In the genomic region with DNA sequence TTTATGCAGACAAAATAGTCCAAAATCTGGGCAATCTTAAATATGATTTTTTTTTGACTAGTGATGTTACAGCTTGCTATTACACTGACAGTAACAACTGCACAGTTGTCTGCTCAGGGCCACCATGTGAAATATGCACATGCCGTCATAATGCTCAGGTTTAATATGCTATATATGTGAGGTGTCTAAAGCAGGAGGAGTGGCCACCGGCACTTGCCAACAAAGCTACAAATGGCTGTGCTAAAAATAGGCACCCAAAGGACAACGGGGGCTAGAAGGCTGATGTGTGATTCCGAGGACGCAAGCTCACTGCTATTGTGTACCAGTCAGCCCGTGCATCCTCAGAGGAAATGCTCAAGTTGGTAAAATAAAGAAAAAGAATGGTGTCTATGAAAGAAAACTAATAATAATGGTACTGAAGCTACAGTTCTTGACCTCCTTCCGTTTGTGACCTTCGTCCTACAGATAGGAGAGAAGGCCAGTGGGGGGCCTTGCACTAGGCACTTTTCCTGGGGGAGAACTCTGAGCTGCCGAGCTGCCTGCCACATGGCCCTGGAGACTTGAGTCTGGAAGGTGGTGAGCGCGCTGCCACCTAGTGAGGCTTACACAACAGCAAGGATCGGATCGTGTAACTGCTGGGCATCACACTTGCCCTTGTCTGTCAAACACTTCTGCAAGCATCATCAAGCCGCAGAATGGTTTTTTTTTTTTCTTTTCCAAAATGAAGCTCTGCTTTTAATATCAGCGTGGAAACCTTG, we compare ENCODE assay signal across 8 mouse cellular contexts.
DNase-seq lines count a peak whose midpoint lies in the region; ATAC-seq and TF ChIP-seq lines count a peak whose summit lies in the region.

No protein-coding gene starts in this region.

- H3K27ac ChIP-seq in layer of hippocampus, adult 2 months: no peak overlapping the region
- H3K27ac ChIP-seq in intestine, embryonic 14.5 days (ENCODE audit: low read depth): no peak overlapping the region

- ATAC-seq in intestine, embryonic 14.5 days (replicated peaks; ENCODE audit: low FRiP score, low TSS enrichment, low read depth): no peak
- peak; percentile 79 for ATAC-seq in megakaryocyte progenitor cell, adult 5-6 weeks (replicated peaks; ENCODE audit: poor library complexity)
- no peak for ATAC-seq in activated CD4-positive, CD25-positive, alpha-beta regulatory T cell, adult 4 months

- no peaks in the 10 kb centered on the region for H3K9me3 ChIP-seq in intestine, embryonic 14.5 days (ENCODE audit: control insufficient read depth, low read length)

- H3K4me1 ChIP-seq in intestine, embryonic 14.5 days (replicated peaks; ENCODE audit: control insufficient read depth, insufficient read depth, low read length): peaks cover 16% of the 10 kb centered on the region; the same call in 1 of the 2 replicates

- peak overlapping the region; percentile 31 for H3K4me2 ChIP-seq in intestine, embryonic 14.5 days (ENCODE audit: low read length)

- no peak overlapping the region for H3K9ac ChIP-seq in intestine, embryonic 14.5 days (ENCODE audit: low read length)

- DNase-seq in layer of hippocampus, adult 2 months (ENCODE audit: low spot score in 2 of 2): peak in 1 of 2 experiments; percentile 20
- DNase-seq in layer of hippocampus, adult 11-12 months (ENCODE audit: low spot score): no peak
- DNase-seq in adrenal gland, postnatal 14 days: peak; percentile 66
- peak; percentile 81 for DNase-seq in gastrocnemius, adult 18-20 months (ENCODE audit: low spot score)
- no peak for DNase-seq in intestine, embryonic 14.5 days (ENCODE audit: low spot score)
- no peak for DNase-seq in spleen, adult 18-20 months

- H3K4me3 ChIP-seq in layer of hippocampus, adult 2 months: peak overlapping the region; percentile 36
- H3K4me3 ChIP-seq in intestine, embryonic 14.5 days (ENCODE audit: low read depth, low read length): no peak overlapping the region

- peaks cover 36% of the 10 kb centered on the region for H3K36me3 ChIP-seq in intestine, embryonic 14.5 days (ENCODE audit: control insufficient read depth, insufficient read depth, low read length)

- 37% methylated on average over 15 of the region's 15 CpGs for WGBS in intestine, embryonic 14.5 days

- TF ChIP-seq CTCF in layer of hippocampus, adult 2 months (conservative IDR thresholded peaks at IDR 0.05): peak; percentile 52

- no peaks in the 10 kb centered on the region for H3K27me3 ChIP-seq in intestine, embryonic 14.5 days (replicated peaks; ENCODE audit: control insufficient read depth, insufficient read depth, low read length)

Comparison
In these comparisons a context has a peak if more than half of its experiments do, and no peak if none do; other contexts are left out.
1. DNase-seq: peak in adrenal gland, postnatal 14 days (single experiment) and gastrocnemius, adult 18-20 months (single experiment); none in layer of hippocampus, adult 11-12 months (single experiment), intestine, embryonic 14.5 days (single experiment) and spleen, adult 18-20 months (0 of 2).